Mouse (Mus musculus) erythroblast, embryonic 14.5 days (primary cell): ENCODE data around the gene Mad1l1.

ENCODE experiments used
- GATA1 ChIP-seq: IDR thresholded peaks from 2 replicates; pipeline ENCODE4 v1.6.1; 2012; ENCODE audit warnings: low read length, inconsistent platforms, mixed read lengths
- TAL1 ChIP-seq: IDR thresholded peaks from 3 replicates; pipeline ENCODE4 v1.6.1; 2012; ENCODE audit warnings: low read length, inconsistent platforms, mixed read lengths

- TF ChIP-seq GATA1, result no peak
- TF ChIP-seq TAL1, result no peak
Measured at GRCm38 (mm10) chr5:140006861-140007260, 314.5 kb downstream of the Mad1l1 start.
